Mouse (Mus musculus): ENCODE results near the gene Arrdc2. TPM values are rescaled to one million over a fixed set of nuclear protein-coding genes. Genes with fewer than 3 reads are reported as not detected.

Arrdc2 gene
- total RNA-seq, 1 experiment = 11.4 TPM

GRCm38 (mm10) chr8:70851837-70852236, 12.3 kb upstream of the Arrdc2 start:
- Histone ChIP-seq H3K36me3 (ENCODE audit: control insufficient read depth, insufficient read depth, low read length, poor library complexity, severe bottlenecking) (no peaks in the 10 kb centered on the region), H3K4me3 (ENCODE audit: insufficient read depth in 1 of 2, low read depth in 1 of 2, low read length in 2 of 2, poor library complexity in 1 of 2, severe bottlenecking in 1 of 2) (no peak overlapping the region), H3K4me1 (ENCODE audit: control insufficient read depth in 2 of 2, insufficient read depth in 2 of 2, low read length in 2 of 2, poor library complexity in 1 of 2) (peaks cover 0 to 35% of the 10 kb centered on the region in 2 experiments; a peak in 2 of 4 replicates), H3K27ac (ENCODE audit: insufficient read depth, low read depth, low read length, poor library complexity, severe bottlenecking) (no peak overlapping the region), H3K9me3 (ENCODE audit: control insufficient read depth, insufficient read depth, low read depth, low read length) (no peaks in the 10 kb centered on the region), H3K9ac (ENCODE audit: insufficient read depth, low read depth, low read length, poor library complexity, severe bottlenecking) (no peak overlapping the region)
- DNase-seq (ENCODE audit: low read depth, low spot score) = no peak
- in situ Hi-C loops (cut with MboI; ENCODE audit: low sequenced_read_pairs in 2 of 2, unreplicated experiment in 2 of 2) = no loop called here
- no peak for TF ChIP-seq ZNF384 (IDR thresholded peaks at IDR 0.05; ENCODE audit: low read depth, low read length)
- no peak for TF ChIP-seq MAFK (IDR thresholded peaks at IDR 0.05; ENCODE audit: insufficient read depth, low read depth, low read length)
- no peak for TF ChIP-seq HCFC1 (IDR thresholded peaks at IDR 0.05; ENCODE audit: borderline replicate concordance, insufficient read depth, low read length)
- no peak for TF ChIP-seq ZC3H11A (IDR thresholded peaks at IDR 0.05; ENCODE audit: borderline replicate concordance, low read depth, low read length)
- TF ChIP-seq CHD2 (IDR thresholded peaks at IDR 0.05; ENCODE audit: low read depth, low read length) = no peak

- in situ Hi-C loops (cut with MboI; ENCODE audit: low sequenced_read_pairs in 2 of 2, unreplicated experiment in 2 of 2) = no loop called here
- Histone ChIP-seq H3K4me1 (ENCODE audit: control insufficient read depth in 2 of 2, insufficient read depth in 2 of 2, low read length in 2 of 2, poor library complexity in 1 of 2) (peaks cover 0 to 34% of the 10 kb centered on the region in 2 experiments; a peak in 2 of 4 replicates), H3K36me3 (ENCODE audit: control insufficient read depth, insufficient read depth, low read length, poor library complexity, severe bottlenecking) (no peaks in the 10 kb centered on the region), H3K27ac (ENCODE audit: insufficient read depth, low read depth, low read length, poor library complexity, severe bottlenecking) (no peak overlapping the region), H3K9ac (ENCODE audit: insufficient read depth, low read depth, low read length, poor library complexity, severe bottlenecking) (no peak overlapping the region), H3K9me3 (ENCODE audit: control insufficient read depth, insufficient read depth, low read depth, low read length) (no peaks in the 10 kb centered on the region), H3K4me3 (ENCODE audit: insufficient read depth in 1 of 2, low read depth in 1 of 2, low read length in 2 of 2, poor library complexity in 1 of 2, severe bottlenecking in 1 of 2) (no peak overlapping the region)
- DNase-seq (ENCODE audit: low read depth, low spot score) = no peak
- TF ChIP-seq HCFC1 (IDR thresholded peaks at IDR 0.05; ENCODE audit: borderline replicate concordance, insufficient read depth, low read length) (no peak), ZC3H11A (IDR thresholded peaks at IDR 0.05; ENCODE audit: borderline replicate concordance, low read depth, low read length) (no peak), ZNF384 (IDR thresholded peaks at IDR 0.05; ENCODE audit: low read depth, low read length) (no peak), CHD2 (IDR thresholded peaks at IDR 0.05; ENCODE audit: low read depth, low read length) (no peak), MAFK (IDR thresholded peaks at IDR 0.05; ENCODE audit: insufficient read depth, low read depth, low read length) (no peak)
Observed at GRCm38 (mm10) chr8:70850947-70851346, 11.4 kb upstream of the Arrdc2 start.

DNA sequence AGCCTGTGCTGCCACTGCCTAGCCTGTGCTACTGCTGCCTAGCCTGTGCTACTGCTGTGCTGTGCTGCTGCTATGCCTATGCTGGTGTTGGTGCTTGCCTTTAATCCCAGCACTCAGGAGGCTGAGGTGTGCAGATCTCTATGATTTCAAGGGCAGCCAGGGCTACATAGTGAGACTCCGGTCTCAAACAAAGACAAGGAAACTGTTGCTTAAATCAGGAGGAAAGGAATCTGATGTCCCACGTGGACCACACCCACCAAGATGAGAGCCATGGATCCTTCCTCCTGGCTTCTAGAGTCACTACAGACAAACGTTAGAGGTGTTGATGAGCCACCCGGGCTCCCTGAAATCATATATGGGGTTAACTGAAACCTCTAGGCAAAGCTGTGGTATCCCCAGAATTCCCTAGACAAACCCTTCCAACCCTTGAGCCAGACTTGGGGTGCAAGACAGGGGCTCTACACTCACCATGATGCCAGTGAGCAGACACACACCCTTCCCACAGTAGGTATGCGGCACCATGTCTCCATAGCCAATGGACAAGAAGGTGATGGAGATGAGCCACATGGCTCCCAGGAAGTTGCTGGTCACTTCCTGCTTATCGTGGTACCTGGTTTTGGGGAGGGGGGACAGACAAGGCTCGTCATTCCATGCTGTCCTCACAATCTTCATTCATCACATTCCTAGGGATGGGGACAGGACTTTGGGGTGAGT, 10.8 kb upstream of the Arrdc2 start:
- in situ Hi-C loops (cut with MboI; ENCODE audit: low sequenced_read_pairs in 2 of 2, unreplicated experiment in 2 of 2) = no loop called here

GRCm38 (mm10) chr8:70849333-70849990, 9.9 kb upstream of the Arrdc2 start:
- no peaks in the 10 kb centered on the region for H3K36me3 ChIP-seq (ENCODE audit: control insufficient read depth, insufficient read depth, low read length, poor library complexity, severe bottlenecking)
- DNase-seq (ENCODE audit: low read depth, low spot score) = no peak
- H3K9ac ChIP-seq (ENCODE audit: insufficient read depth, low read depth, low read length, poor library complexity, severe bottlenecking) = no peak overlapping the region
- peaks cover 0 to 36% of the 10 kb centered on the region in 2 experiments; a peak in 2 of 4 replicates for H3K4me1 ChIP-seq (ENCODE audit: control insufficient read depth in 2 of 2, insufficient read depth in 2 of 2, low read length in 2 of 2, poor library complexity in 1 of 2)
- no peak for TF ChIP-seq HCFC1 (IDR thresholded peaks at IDR 0.05; ENCODE audit: borderline replicate concordance, insufficient read depth, low read length)
- H3K27ac ChIP-seq (ENCODE audit: insufficient read depth, low read depth, low read length, poor library complexity, severe bottlenecking) = no peak overlapping the region
- H3K9me3 ChIP-seq (ENCODE audit: control insufficient read depth, insufficient read depth, low read depth, low read length) = no peaks in the 10 kb centered on the region
- H3K4me3 ChIP-seq (ENCODE audit: insufficient read depth in 1 of 2, low read depth in 1 of 2, low read length in 2 of 2, poor library complexity in 1 of 2, severe bottlenecking in 1 of 2) = no peak overlapping the region
- in situ Hi-C loops (cut with MboI; ENCODE audit: low sequenced_read_pairs in 2 of 2, unreplicated experiment in 2 of 2) = no loop called here

More for the DNA sequence above, 10.8 kb upstream of the Arrdc2 start:
- no peak overlapping the region for H3K4me3 ChIP-seq (ENCODE audit: insufficient read depth in 1 of 2, low read depth in 1 of 2, low read length in 2 of 2, poor library complexity in 1 of 2, severe bottlenecking in 1 of 2)
- no peak for DNase-seq (ENCODE audit: low read depth, low spot score)
- TF ChIP-seq CHD2 (IDR thresholded peaks at IDR 0.05; ENCODE audit: low read depth, low read length) = no peak
- TF ChIP-seq ZNF384 (IDR thresholded peaks at IDR 0.05; ENCODE audit: low read depth, low read length) = no peak
- TF ChIP-seq HCFC1 (IDR thresholded peaks at IDR 0.05; ENCODE audit: borderline replicate concordance, insufficient read depth, low read length) = no peak
- no peak for TF ChIP-seq MAFK (IDR thresholded peaks at IDR 0.05; ENCODE audit: insufficient read depth, low read depth, low read length)
- no peak for TF ChIP-seq ZC3H11A (IDR thresholded peaks at IDR 0.05; ENCODE audit: borderline replicate concordance, low read depth, low read length)
- no peaks in the 10 kb centered on the region for H3K36me3 ChIP-seq (ENCODE audit: control insufficient read depth, insufficient read depth, low read length, poor library complexity, severe bottlenecking)
- H3K9me3 ChIP-seq (ENCODE audit: control insufficient read depth, insufficient read depth, low read depth, low read length) = no peaks in the 10 kb centered on the region
- no peak overlapping the region for H3K9ac ChIP-seq (ENCODE audit: insufficient read depth, low read depth, low read length, poor library complexity, severe bottlenecking)
- H3K27ac ChIP-seq (ENCODE audit: insufficient read depth, low read depth, low read length, poor library complexity, severe bottlenecking) = no peak overlapping the region
- peaks cover 0 to 35% of the 10 kb centered on the region in 2 experiments; a peak in 2 of 4 replicates for H3K4me1 ChIP-seq (ENCODE audit: control insufficient read depth in 2 of 2, insufficient read depth in 2 of 2, low read length in 2 of 2, poor library complexity in 1 of 2)

Data from ES-E14 (cell line).